Mouse (Mus musculus) lung, postnatal 0 days (tissue): Measurements from ENCODE around the gene Nepro.

Experiments used
- CTCF ChIP-seq: IDR thresholded peaks from 2 replicates; pipeline ENCODE4 v1.5.1; 2016; ENCODE audit warnings: antibody characterized with exemption, mild to moderate bottlenecking
- EP300 ChIP-seq: IDR thresholded peaks from 2 replicates; pipeline ENCODE4 v1.6.1; 2016; ENCODE audit warnings: antibody characterized with exemption, mild to moderate bottlenecking, control low read depth

DNA sequence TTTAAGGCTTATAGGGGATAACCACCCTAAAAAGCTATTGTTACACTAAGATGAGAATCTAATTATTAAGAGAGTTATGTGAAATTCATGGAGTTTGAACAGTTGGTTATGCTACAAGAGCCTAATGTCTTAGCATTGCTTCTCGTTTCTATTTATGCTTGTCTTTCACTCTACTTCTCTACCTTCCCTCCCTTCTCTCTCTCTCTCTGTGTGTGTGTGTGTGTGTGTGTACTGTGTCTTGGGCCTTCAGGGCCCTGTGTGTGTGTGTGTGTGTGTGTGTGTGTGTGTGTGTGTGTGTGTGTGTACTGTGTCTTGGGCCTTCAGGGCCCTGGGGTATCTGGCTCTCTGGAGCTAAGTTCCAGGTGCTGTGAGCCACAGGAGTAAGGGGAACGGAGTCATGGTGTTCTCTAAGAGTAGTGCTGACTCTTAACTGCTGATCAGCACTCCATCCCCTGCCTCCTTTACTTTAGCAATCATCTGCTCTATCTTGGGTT lies 6.9 kb upstream of the Nepro start:
- no peak for TF ChIP-seq EP300
- no peak for TF ChIP-seq CTCF
